Mouse (Mus musculus): ENCODE results near the gene Foxa2. TPM values are rescaled to one million over a fixed set of nuclear protein-coding genes. Genes with fewer than 3 reads are reported as not detected.

Foxa2 gene
- not detected for polyA plus RNA-seq (2012; fragmentation: generic; extraction: Trizol)

GRCm38 (mm10) chr2:148046799-148047165, at the start of gene Foxa2:
Gene Foxa2 (minus strand): TSS chr2:148046969.

All from C3H10T1/2 (cell line).